Mouse (Mus musculus): Measurements from ENCODE around the gene Ndufa13. TPM values are rescaled to one million over a fixed set of nuclear protein-coding genes. Genes with fewer than 3 reads are reported as not detected.
"Not testable (repeated sequence)": the region's sequence is repeated elsewhere in the genome, so short reads cannot be mapped to it uniquely, and the experiment has no call there.

Gene Ndufa13
- total RNA-seq (2021), result 100 to 1,000 TPM; 236 to 268 TPM
- long read RNA-seq, experiment 1, partial matches to known transcripts, result 343 of 346 reads
- long read RNA-seq, experiment 1, other reads (novel, unspliced or antisense), result 3 of 346 reads
- long read RNA-seq, experiment 2, partial matches to known transcripts, result 318 of 323 reads
- long read RNA-seq, experiment 2, other reads (novel, unspliced or antisense), result 5 of 323 reads

DNA sequence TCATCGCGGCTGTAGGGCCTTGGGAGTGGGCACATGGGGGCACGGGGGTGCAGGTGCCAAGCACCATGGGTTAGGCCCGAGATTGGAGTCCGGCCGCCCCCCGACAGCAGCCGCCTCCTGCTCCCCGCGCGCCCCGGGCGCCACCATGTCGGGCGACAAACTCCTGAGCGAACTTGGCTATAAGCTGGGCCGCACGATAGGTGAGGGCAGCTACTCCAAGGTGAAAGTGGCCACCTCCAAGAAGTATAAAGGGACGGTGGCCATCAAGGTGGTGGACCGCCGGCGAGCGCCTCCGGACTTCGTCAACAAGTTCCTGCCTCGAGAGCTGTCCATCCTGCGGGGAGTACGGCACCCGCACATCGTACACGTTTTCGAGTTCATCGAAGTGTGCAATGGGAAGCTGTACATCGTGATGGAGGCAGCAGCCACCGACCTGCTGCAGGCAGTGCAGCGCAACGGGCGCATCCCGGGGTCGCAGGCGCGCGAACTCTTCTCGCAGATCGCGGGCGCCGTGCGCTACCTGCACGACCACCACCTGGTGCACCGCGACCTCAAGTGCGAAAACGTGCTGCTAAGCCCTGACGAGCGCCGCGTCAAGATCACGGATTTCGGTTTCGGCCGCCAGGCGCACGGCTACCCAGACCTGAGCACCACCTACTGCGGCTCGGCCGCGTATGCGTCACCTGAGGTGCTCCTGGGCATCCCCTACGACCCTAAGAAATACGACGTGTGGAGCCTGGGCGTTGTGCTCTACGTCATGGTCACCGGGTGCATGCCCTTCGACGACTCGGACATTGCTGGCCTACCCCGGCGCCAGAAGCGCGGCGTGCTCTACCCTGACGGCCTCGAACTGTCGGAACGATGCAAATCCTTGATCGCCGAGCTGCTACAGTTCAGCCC, at the start of gene Ndufa13, which contains the start of the genes Tssk6 and Yjefn3:
Ndufa13 (minus strand) TSS at position 396 of the 900 bp plus-strand sequence.
Tssk6 (plus strand) TSS at position 22 of the 900 bp plus-strand sequence.
Yjefn3 (minus strand) TSS at position 550 of the 900 bp plus-strand sequence.
- DNase-seq, result peak; percentile 54

- no peak for DNase-seq
Measured at GRCm38 (mm10) chr8:69950300-69950699, 47.9 kb upstream of the Ndufa13 start.

DNA sequence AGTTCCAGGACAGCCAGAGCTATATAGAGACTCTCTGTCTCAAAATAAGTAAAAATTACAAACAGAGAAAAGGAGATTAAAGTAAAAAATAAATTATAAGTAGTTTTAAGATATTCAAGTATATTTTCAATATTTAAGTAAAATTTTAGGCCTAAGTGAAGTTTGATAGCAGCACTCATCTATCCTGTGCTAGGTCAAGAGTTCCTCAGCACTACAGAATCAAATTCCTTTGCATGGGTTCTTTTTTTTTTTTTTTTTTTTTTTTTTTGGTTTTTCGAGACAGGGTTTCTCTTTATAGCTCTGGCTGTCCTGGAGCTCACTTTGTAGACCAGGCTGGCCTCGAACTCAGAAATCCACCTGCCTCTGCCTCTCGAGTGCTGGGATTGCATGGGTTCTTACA, 40.1 kb upstream of the Ndufa13 start:
- DNase-seq, result not testable (repeated sequence)

GRCm38 (mm10) chr8:69940386-69940785, 38.0 kb upstream of the Ndufa13 start:
- no peak for DNase-seq

DNA sequence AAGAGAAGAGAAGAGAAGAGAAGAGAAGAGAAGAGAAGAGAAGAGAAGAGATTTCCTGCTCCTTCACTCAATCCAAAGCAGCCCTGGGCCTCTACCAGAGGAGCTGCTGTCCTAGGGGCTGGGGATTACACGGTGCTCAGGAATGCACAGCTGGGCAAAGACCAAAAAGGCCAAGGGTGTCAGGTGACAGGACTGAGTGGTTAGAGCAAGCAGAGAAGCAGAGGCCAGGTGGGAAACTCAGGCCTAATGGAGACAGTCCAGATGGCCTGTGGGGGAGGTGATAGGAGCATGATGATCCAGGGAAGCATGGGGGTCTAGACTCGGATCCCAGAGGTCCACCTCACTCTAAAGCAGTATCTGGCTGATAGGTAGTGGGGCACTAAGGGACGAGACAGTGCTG, 37.3 kb upstream of the Ndufa13 start:
- peak; percentile 36 for DNase-seq

- DNase-seq, result no peak
Measured at GRCm38 (mm10) chr8:69938245-69938982, 36.1 kb upstream of the Ndufa13 start.

- DNase-seq, result no peak
Measured at GRCm38 (mm10) chr8:69937466-69937865, 35.1 kb upstream of the Ndufa13 start.

- no peak for DNase-seq
Measured at GRCm38 (mm10) chr8:69936050-69936794, 33.9 kb upstream of the Ndufa13 start.

DNA sequence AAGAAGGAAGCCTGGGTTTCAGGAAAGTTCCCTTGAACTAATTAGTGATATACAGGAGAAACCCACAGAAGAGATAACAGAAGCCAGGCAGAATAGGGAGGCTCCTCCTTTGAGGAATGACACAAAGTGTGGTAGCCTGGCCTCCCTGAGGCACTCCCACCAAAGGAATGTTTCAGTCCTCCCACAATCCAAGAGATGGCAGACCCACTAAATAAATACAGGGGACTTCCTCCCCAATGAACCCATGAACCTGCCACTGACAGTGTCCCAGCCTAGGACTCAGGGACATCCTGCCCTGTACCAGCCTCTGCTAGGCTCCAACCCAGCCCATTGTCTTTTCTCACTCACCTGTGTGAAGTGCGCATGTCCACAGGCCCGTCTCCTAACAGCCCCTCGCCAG, 33.1 kb upstream of the Ndufa13 start:
- DNase-seq, result no peak

- DNase-seq, result no peak
Measured at GRCm38 (mm10) chr8:69934582-69934981, 32.2 kb upstream of the Ndufa13 start.

DNA sequence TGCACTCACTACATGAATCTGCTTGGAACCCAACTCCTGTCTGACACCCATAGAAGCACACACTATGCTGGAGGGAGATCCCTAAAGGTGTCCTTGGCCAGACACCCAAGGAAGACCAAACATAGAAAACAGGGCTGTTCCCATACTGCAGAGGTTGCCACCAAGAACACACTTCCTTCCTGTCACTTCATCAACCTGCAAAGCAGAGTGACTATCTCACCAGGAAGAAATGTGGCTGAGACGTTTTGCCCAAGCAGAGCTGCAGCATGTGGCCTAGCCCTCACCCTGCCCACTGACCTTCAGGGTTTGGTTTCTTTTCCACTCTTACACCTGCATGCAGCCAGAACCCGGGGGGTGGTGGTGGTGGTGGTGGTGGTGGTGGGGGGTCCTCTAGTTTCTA, 31.5 kb upstream of the Ndufa13 start:
- DNase-seq, result no peak

DNA sequence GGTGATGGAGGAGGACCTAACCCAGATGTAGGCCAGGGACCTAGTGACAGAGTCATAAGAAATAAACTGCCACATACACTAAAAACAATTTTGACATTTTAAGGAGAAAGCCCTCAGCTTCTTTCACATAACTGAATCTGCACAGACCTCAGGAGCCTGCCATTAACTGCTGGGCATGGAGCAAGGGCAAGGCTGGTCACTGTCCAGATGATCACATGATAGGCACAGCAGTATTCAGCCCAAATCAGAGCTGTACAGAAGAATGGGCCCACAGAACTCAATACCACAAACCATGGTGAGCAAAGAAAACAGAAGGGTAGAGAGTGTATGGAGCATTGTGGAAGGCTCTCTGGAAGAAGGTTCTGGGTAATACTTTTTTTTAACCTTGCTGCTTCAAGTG, 24.5 kb upstream of the Ndufa13 start:
- no peak for DNase-seq

- no peak for DNase-seq
Measured at GRCm38 (mm10) chr8:69923986-69924385, 21.6 kb upstream of the Ndufa13 start.

DNA sequence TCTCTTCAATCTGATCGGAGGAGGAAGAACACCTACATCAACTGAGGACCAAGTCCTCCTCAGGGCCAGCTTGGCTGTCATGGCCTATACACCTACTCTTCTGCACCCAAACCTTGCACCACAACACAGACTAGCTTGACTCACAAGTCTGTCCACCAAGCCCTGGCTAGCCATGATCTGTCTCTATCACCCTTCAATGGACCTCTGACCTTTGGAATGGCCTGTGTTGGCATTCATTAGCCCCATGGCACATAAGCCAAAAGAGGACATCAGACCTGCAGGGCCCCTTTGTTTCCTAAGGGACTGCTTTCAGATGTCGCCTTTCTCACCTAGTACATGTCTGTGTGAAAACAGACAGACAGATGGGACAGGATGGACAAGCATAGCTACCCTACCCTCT, 18.8 kb upstream of the Ndufa13 start:
- no peak for DNase-seq

DNA sequence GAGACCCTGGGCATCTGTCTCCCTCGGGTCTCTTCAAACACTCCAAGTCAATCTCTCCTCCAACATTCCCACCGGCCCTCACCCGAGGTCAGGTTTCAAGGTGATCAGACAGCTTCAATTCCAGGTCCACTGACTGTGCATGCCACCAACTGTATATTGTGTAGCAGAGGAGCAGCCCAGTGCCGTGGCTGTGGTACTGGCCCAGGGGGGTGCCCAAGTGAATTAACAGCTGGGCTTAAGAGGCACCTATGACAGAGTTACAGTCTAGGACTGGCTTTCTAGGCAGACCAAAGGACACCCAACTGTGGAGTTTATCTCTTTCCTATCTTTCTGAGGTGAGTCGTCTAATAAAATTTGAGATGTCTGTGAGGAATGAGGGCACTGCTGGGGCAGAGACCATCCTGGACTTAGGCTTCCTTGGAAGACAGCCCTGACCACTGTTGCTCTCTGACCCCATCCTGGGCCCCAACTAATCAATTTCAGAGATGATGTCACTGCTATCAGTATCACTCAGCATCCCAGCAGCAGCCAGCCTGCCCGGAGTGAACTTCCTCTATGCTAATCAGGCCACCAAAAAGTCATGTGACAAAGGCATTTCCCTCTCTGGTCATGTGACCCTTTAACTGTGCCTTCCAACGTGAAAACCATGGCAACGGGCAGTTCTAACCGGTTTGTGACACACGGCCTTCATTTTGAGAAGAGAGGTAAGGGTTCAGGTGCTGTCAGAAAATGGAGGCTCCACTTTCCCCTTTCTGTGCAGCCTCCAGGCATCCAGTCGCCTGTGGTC, 17.7 kb upstream of the Ndufa13 start:
- no peak for DNase-seq

DNA sequence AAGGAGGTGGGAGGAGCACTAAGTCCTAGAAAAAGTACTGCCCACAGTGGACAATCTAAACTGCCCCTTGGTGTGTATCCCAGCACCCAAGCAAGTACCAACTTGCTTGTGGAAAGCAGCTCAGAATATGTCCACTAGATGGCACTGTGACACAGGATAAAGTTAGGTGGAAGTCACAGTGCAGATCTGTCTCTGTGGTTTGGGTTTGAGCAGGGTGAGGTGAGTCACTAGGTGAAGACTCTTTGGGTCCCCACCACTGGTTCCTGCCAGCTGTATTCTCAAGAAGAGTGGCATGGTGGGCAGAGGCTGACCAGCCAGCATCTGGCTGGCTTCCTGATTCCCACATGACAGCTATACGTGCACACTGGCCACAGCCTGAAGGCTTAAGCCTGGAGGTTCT, 16.7 kb upstream of the Ndufa13 start:
- DNase-seq, result peak; percentile 59

- no peak for DNase-seq
Measured at GRCm38 (mm10) chr8:69918506-69918905, 16.1 kb upstream of the Ndufa13 start.

GRCm38 (mm10) chr8:69915748-69916147, 13.4 kb upstream of the Ndufa13 start:
- DNase-seq, result no peak

- DNase-seq, result no peak
Measured at GRCm38 (mm10) chr8:69914526-69914925, 12.2 kb upstream of the Ndufa13 start.

DNA sequence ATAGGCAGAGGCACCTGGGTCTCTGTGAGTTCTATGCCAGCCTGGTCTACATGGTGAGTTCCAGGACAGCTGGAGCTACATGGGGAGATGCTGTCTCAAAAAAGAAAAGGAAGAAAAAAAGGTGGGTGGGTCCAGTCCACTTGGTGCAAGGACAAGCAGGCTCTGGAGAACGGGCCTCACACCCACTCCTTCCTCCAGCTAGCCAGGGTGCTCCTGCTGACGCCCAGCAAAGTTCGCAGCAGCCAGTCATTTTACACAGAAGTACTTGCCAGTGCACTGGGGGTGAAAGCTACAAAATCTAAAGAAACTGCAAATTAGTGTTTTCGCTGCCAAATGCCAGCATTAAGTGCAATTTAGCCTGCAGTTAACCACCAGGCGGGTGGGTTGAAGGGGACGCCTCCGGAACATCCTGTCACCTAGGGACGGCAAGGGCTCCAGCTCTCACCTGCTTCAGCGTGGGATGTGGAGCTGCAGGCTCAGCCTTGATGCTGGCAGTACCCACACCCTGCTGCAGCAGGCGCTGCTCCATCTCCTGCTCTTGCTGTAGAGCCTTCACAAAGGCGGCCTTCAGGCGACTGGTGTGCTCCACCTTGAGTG, 10.2 kb upstream of the Ndufa13 start:
- DNase-seq, result no peak

DNA sequence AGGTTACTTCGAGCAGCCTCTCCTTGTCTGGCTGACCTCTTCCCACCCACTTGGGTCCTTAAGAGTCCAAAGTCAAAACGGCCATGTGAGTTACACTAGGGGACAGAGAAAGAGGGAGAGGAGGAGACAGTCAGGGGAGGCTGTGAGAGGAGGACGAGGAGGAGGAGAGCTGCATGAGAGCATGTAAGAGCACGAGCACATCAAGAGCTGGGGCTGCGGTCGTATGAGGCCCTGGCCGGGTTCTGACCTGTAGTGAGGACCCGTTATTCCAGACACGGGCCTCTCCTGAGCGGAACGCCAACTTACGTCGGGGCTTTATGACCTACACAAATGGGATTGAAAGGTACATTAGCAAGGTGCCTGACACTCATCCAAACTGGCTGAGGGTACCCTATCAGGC, 9.6 kb upstream of the Ndufa13 start:
- no peak for DNase-seq
